Mouse (Mus musculus) brain, embryonic 14.5 days (tissue): Measurements from ENCODE around the gene Dusp28.

ENCODE experiments used
- CTCF ChIP-seq: fragments of 200-500 bp; IDR thresholded peaks from 2 replicates; pipeline ENCODE4 v1.5.1; 2012; ENCODE audit warnings: inconsistent platforms, mild to moderate bottlenecking, moderate library complexity, borderline replicate concordance; ENCODE audit not compliant: insufficient read depth, insufficient read length; ENCODE audit errors: extremely low read depth
- POLR2A ChIP-seq: fragments of 200-500 bp; IDR thresholded peaks from 2 replicates; pipeline ENCODE4 v1.6.1; 2012; ENCODE audit warnings: mild to moderate bottlenecking, inconsistent platforms, borderline replicate concordance; ENCODE audit not compliant: poor library complexity, insufficient read depth, insufficient read length, severe bottlenecking; ENCODE audit errors: extremely low read depth

DNA sequence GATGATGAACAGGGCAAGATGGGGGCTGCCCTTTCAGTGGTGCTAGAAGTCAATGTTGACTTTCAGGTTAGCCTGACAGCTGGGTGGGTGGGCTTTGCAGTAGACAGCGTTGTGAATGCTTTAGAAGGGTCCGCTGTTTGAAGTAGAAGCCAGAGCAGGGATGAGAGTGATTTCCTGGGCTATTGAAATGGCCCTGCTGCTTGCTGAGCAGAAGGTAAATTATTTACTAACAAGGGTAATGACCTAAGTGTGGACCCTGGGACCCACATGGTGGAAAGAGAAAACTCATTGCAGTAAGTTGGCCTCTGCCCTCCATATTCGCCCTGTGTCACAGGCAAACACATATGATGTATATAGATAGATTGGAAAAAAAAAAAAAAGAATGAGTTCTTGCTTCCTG, 29.7 kb downstream of the Dusp28 start:
- TF ChIP-seq POLR2A (no peak), CTCF (no peak)
